Mouse (Mus musculus): ENCODE measurements around the gene Casp14. TPM values are rescaled to one million over a fixed set of nuclear protein-coding genes. Genes with fewer than 3 reads are reported as not detected.
"Not testable (repeated sequence)": the region's sequence is repeated elsewhere in the genome, so short reads cannot be mapped to it uniquely, and the experiment has no call there.

Gene Casp14
- polyA plus RNA-seq, 1 experiment, result 0.06 TPM

DNA sequence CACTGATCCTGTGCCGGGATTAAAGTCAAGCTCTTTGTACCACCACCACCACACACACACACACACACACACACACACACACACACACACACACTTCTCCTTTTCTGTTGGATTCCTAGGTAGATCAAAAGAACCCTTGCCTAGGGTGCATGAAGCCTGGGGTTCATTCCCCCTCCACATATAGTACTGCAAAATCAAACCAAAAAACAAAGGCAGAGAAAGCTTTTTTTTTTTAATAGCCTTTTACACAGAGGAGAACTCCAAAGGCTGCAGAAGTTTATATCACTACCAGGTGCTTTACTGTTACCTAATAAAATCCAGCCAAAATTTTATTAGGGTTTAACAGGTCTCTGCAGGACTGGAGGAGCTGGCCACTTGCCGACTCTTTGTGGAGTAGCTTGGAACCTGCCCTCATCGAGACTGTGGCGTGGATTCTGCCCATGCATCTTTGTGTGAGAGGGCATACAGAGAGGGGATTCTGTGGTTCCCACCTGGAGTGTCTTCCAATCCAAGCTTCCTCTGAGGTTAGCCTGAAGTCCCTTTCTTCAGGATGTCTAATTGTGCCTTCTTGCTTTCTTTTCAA lies 31.0 kb downstream of the Casp14 start:
- WGBS, result 22% methylated on average over 4 of the region's 4 CpGs
- DNase-seq (ENCODE audit: low read depth, low spot score), result no peak

DNA sequence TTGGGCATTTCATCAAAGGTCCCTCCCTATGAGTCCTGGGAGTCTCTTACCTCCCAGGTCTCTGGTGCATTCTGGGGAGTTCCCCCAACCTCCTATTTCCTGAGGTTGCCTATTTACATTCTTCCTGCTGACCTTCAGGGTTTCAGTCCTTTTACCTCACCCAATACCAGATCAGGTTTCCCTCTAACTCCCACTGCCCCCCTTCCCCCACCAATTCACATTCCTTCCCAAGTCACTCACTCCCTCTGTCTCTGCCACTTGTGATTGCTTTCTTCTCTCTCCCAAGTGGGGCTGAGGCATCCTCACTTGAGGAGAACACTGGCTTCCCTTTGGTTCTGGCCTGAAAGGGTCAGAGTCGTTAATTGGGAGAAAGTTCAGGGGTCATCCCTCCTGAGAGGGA lies 48.0 kb downstream of the Casp14 start:
- 5% methylated on average over 1 of the region's 1 CpGs for WGBS
- DNase-seq (ENCODE audit: low read depth, low spot score), result not testable (repeated sequence)

DNA sequence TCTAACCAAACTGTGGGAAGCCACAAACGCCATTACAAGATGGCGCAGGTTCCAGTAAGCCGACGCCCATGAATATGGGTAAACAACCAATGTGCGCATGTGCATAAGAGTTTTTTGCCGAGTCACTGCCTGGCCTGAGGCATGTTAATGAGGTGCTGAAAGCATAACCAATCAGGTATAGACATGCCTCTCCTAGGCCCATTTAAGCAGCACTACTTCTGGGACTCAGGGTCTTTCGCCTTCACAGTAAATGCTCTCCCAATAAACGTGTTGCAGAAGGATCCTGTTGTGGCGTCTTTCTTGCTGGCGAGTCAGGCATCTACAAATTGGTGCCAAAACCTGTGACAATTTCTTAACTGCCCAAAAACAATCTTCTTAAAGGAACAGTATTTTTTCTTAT lies 51.4 kb downstream of the Casp14 start:
- 90% methylated on average over 10 of the region's 10 CpGs for WGBS
- DNase-seq (ENCODE audit: low read depth, low spot score), result not testable (repeated sequence)

DNA sequence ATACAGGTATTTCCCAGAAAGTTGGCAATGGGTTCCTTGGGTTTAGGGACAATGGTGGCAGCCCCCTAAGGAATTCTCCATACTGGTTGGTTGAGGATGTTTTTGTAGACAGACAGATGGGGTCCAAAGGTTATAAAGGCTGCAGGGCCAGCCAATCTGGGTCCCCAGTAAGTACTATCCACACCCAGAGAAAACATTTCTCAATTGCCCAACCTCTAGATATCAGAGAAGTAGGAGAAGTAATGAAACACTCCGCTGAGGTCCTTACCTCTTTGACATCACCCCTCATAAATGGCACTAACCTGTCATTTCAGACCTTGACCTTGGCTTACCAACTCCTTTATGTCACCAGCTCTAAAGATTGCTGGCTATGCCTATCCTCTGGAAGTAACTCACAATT lies 53.5 kb downstream of the Casp14 start:
- 43% methylated on average over 1 of the region's 1 CpGs for WGBS

More for the DNA sequence above, 53.5 kb downstream of the Casp14 start:
- no peak for DNase-seq (ENCODE audit: low read depth, low spot score)

Other genes starting within 250 kb of the Casp14 start
- not detected in 2 replicates for gene Olfr1358, start 200.9 kb downstream of the Casp14 start, polyA plus RNA-seq (2012; rRNA removed)
- gene Ilvbl, start 143.9 kb downstream of the Casp14 start, polyA plus RNA-seq (2012; rRNA removed), result 96.0 and 135 TPM in 2 replicates
- 10.9 and 11.3 TPM in 2 replicates for gene Syde1, start 126.3 kb downstream of the Casp14 start, polyA plus RNA-seq (2012; rRNA removed)
- gene Olfr1357, start 100.2 kb downstream of the Casp14 start, polyA plus RNA-seq (2012; rRNA removed), result not detected in 2 replicates
- not detected in 2 replicates for gene Ccdc105, start 34.8 kb upstream of the Casp14 start, polyA plus RNA-seq (2012; rRNA removed)
- gene Slc1a6, start 62.2 kb upstream of the Casp14 start, polyA plus RNA-seq (2012; rRNA removed), result 0.12 and 0.40 TPM in 2 replicates
- gene Olfr1356, start 133.9 kb upstream of the Casp14 start, polyA plus RNA-seq (2012; rRNA removed), result not detected in 2 replicates
- not detected in 2 replicates for gene Olfr1355, start 157.2 kb upstream of the Casp14 start, polyA plus RNA-seq (2012; rRNA removed)
- not detected in 2 replicates for gene Olfr1354, start 194.9 kb upstream of the Casp14 start, polyA plus RNA-seq (2012; rRNA removed)
- gene Olfr8, start 232.3 kb upstream of the Casp14 start, polyA plus RNA-seq (2012; rRNA removed), result not detected in 2 replicates
- not detected in 2 replicates for gene Olfr1353, start 245.0 kb upstream of the Casp14 start, polyA plus RNA-seq (2012; rRNA removed)